Mouse (Mus musculus): ENCODE results near the gene Lurap1l. TPM values are rescaled to one million over a fixed set of nuclear protein-coding genes. Genes with fewer than 3 reads are reported as not detected.

Gene Lurap1l
- polyA plus RNA-seq (2014; fragmentation: Nextera tagmentation; extraction: Ambion mirVana) = 4.3 and 4.6 TPM in 2 replicates

- WGBS = 1% methylated on average over 10 of the region's 10 CpGs
- H3K4me3 ChIP-seq (ENCODE audit: low read depth, low read length) = peak within 1 kb of the TSS; percentile 57
- H3K4me1 ChIP-seq (ENCODE audit: control insufficient read depth, insufficient read depth, low read length) = no peaks in the 10 kb centered on the region; the same call in 1 of the 2 replicates
- no peaks in the 10 kb centered on the region for H3K36me3 ChIP-seq (ENCODE audit: control insufficient read depth, insufficient read depth, low read length)
- H3K9ac ChIP-seq (ENCODE audit: low read length) = peak within 1 kb of the TSS; percentile 76
- H3K4me2 ChIP-seq = peak within 1 kb of the TSS; percentile 49
- DNase-seq (ENCODE audit: low spot score, missing footprints) = peak; percentile 93
- H3K27ac ChIP-seq (ENCODE audit: low read depth, low read length) = peak within 1 kb of the TSS; percentile 55
- H3K27me3 ChIP-seq (ENCODE audit: control insufficient read depth, insufficient read depth, low read length) = no peaks in the 10 kb centered on the region
- H3K9me3 ChIP-seq (ENCODE audit: control insufficient read depth, low read length) = no peaks in the 10 kb centered on the region
- peak; percentile 20 for ATAC-seq (ENCODE audit: low FRiP score)
Measured at GRCm38 (mm10) chr4:80910481-80910870, at the start of gene Lurap1l. Gene Lurap1l, plus strand, starts transcription at chr4:80910646.

- Histone ChIP-seq H3K27me3 (ENCODE audit: control insufficient read depth, insufficient read depth, low read length) (no peaks in the 10 kb centered on the region), H3K27ac (ENCODE audit: low read depth, low read length) (no peak overlapping the region), H3K4me2 (no peak overlapping the region), H3K4me3 (ENCODE audit: low read depth, low read length) (no peak overlapping the region), H3K9ac (ENCODE audit: low read length) (no peak overlapping the region), H3K4me1 (ENCODE audit: control insufficient read depth, insufficient read depth, low read length) (peaks cover 2% of the 10 kb centered on the region; the same call in 1 of the 2 replicates), H3K9me3 (ENCODE audit: control insufficient read depth, low read length) (no peaks in the 10 kb centered on the region), H3K36me3 (ENCODE audit: control insufficient read depth, insufficient read depth, low read length) (no peaks in the 10 kb centered on the region)
- DNase-seq (ENCODE audit: low spot score, missing footprints) (no peak), ATAC-seq (ENCODE audit: low FRiP score) (no peak)
- 86% methylated on average over 9 of the region's 9 CpGs for WGBS
Measured at GRCm38 (mm10) chr4:80862962-80863361, 47.5 kb upstream of the Lurap1l start.

DNA sequence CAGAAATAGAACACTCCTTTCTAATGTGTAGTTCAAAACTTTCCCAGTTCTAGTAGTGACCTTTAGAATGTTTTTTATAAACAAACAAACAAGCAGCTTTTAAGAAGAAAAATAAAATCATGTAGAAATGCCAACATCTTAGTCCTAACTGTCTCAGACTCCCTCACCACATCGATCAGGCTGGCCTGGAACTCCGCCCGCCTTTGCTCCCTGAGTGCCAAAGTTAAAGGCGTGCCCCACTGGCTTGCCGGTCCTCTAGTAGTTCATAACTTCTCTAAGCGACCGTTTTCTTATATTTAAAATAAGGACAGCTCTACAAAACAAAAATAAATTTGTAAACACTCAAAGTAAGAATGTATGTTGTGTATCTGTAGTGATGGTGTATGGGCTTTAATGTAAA, 46.5 kb upstream of the Lurap1l start:
- H3K27me3 ChIP-seq (ENCODE audit: control insufficient read depth, insufficient read depth, low read length) = no peaks in the 10 kb centered on the region
- no peak overlapping the region for H3K27ac ChIP-seq (ENCODE audit: low read depth, low read length)
- H3K9ac ChIP-seq (ENCODE audit: low read length) = no peak overlapping the region
- H3K36me3 ChIP-seq (ENCODE audit: control insufficient read depth, insufficient read depth, low read length) = no peaks in the 10 kb centered on the region
- DNase-seq (ENCODE audit: low spot score, missing footprints) (no peak), ATAC-seq (ENCODE audit: low FRiP score) (no peak)
- 76% methylated on average over 7 of the region's 7 CpGs for WGBS
- H3K4me3 ChIP-seq (ENCODE audit: low read depth, low read length) = no peak overlapping the region
- H3K4me2 ChIP-seq = no peak overlapping the region
- H3K9me3 ChIP-seq (ENCODE audit: control insufficient read depth, low read length) = no peaks in the 10 kb centered on the region
- H3K4me1 ChIP-seq (ENCODE audit: control insufficient read depth, insufficient read depth, low read length) = peaks cover 2% of the 10 kb centered on the region; the same call in 1 of the 2 replicates

- under 1% methylated on average over 17 of the region's 17 CpGs for WGBS
- H3K9me3 ChIP-seq (ENCODE audit: control insufficient read depth, low read length) = no peaks in the 10 kb centered on the region
Measured at GRCm38 (mm10) chr4:80864511-80864922, 45.9 kb upstream of the Lurap1l start.

GRCm38 (mm10) chr4:80866065-80866464, 44.4 kb upstream of the Lurap1l start:
- no peak overlapping the region for H3K4me2 ChIP-seq
- H3K36me3 ChIP-seq (ENCODE audit: control insufficient read depth, insufficient read depth, low read length) = no peaks in the 10 kb centered on the region
- peak; percentile 80 for ATAC-seq (ENCODE audit: low FRiP score)
- no peak for DNase-seq (ENCODE audit: low spot score, missing footprints)
- H3K27ac ChIP-seq (ENCODE audit: low read depth, low read length) = no peak overlapping the region
- H3K27me3 ChIP-seq (ENCODE audit: control insufficient read depth, insufficient read depth, low read length) = no peaks in the 10 kb centered on the region
- no peak overlapping the region for H3K4me3 ChIP-seq (ENCODE audit: low read depth, low read length)
- H3K9ac ChIP-seq (ENCODE audit: low read length) = no peak overlapping the region
- no peaks in the 10 kb centered on the region for H3K9me3 ChIP-seq (ENCODE audit: control insufficient read depth, low read length)
- H3K4me1 ChIP-seq (ENCODE audit: control insufficient read depth, insufficient read depth, low read length) = peaks cover 2% of the 10 kb centered on the region; the same call in 1 of the 2 replicates
- WGBS = 33% methylated on average over 5 of the region's 5 CpGs

More at GRCm38 (mm10) chr4:80864511-80864922, 45.9 kb upstream of the Lurap1l start:
- peak overlapping the region; percentile 49 for H3K9ac ChIP-seq (ENCODE audit: low read length)
- H3K4me2 ChIP-seq = peak overlapping the region; percentile 66
- ATAC-seq (ENCODE audit: low FRiP score) (peak; percentile 85), DNase-seq (ENCODE audit: low spot score, missing footprints) (peak; percentile 92)
- H3K27me3 ChIP-seq (ENCODE audit: control insufficient read depth, insufficient read depth, low read length) = no peaks in the 10 kb centered on the region
- H3K4me3 ChIP-seq (ENCODE audit: low read depth, low read length) = peak overlapping the region; percentile 24
- H3K4me1 ChIP-seq (ENCODE audit: control insufficient read depth, insufficient read depth, low read length) = peaks cover 2% of the 10 kb centered on the region; the same call in 1 of the 2 replicates
- no peak overlapping the region for H3K27ac ChIP-seq (ENCODE audit: low read depth, low read length)
- H3K36me3 ChIP-seq (ENCODE audit: control insufficient read depth, insufficient read depth, low read length) = no peaks in the 10 kb centered on the region

- ATAC-seq (ENCODE audit: low FRiP score) (no peak), DNase-seq (ENCODE audit: low spot score, missing footprints) (no peak)
- Histone ChIP-seq H3K4me1 (ENCODE audit: control insufficient read depth, insufficient read depth, low read length) (peaks cover 2% of the 10 kb centered on the region; the same call in 1 of the 2 replicates), H3K9me3 (ENCODE audit: control insufficient read depth, low read length) (no peaks in the 10 kb centered on the region), H3K4me2 (no peak overlapping the region), H3K36me3 (ENCODE audit: control insufficient read depth, insufficient read depth, low read length) (no peaks in the 10 kb centered on the region), H3K27ac (ENCODE audit: low read depth, low read length) (no peak overlapping the region), H3K27me3 (ENCODE audit: control insufficient read depth, insufficient read depth, low read length) (no peaks in the 10 kb centered on the region), H3K9ac (ENCODE audit: low read length) (no peak overlapping the region), H3K4me3 (ENCODE audit: low read depth, low read length) (no peak overlapping the region)
- 57% methylated on average over 2 of the region's 2 CpGs for WGBS
Measured at GRCm38 (mm10) chr4:80869598-80869997, 40.8 kb upstream of the Lurap1l start.

- WGBS = 42% methylated on average over 6 of the region's 6 CpGs
- ATAC-seq (ENCODE audit: low FRiP score) = peak; percentile 58; the same call in 1 of the 2 replicates
- DNase-seq (ENCODE audit: low spot score, missing footprints) = peak; percentile 87
Measured at GRCm38 (mm10) chr4:80872847-80873644, 37.4 kb upstream of the Lurap1l start.

DNA sequence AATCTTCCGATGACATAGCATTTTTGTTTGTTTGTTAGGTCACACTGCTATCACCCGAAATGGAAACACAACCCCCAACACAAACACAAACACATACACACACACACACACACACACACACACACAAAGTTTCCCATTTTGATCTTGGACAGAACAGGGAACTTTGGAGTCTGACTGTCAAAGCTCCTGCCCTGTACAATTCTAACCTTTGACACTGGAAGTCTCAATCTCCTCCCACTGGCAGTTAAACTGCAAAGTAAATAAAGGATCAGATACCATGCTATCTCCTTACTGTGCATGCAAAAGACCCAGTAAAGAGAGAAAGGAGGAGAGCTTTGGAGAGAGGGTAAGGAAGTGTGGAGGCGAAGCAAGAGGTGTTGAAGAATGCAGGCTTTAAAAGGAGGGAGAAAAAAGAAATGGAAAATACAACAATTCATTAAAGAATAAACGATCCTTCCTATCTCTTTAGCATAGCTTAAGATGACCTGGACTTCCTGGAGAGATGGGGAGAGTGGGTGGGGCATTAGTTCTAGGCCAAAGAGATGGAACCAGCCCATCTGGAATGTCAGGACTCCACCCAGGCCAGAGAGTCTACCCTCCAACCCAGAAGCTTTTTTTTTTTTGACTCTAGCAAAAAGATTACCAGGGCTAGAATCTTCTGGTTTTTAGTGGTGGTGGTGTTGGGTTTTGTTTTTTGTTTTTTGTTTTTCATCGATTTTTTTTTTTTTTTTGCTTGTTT, 36.2 kb upstream of the Lurap1l start:
- 58% methylated on average over 5 of the region's 5 CpGs for WGBS
- no peaks in the 10 kb centered on the region for H3K27me3 ChIP-seq (ENCODE audit: control insufficient read depth, insufficient read depth, low read length)
- no peak for ATAC-seq (ENCODE audit: low FRiP score)
- H3K27ac ChIP-seq (ENCODE audit: low read depth, low read length) = no peak overlapping the region
- H3K9me3 ChIP-seq (ENCODE audit: control insufficient read depth, low read length) = no peaks in the 10 kb centered on the region
- DNase-seq (ENCODE audit: low spot score, missing footprints) = no peak
- no peaks in the 10 kb centered on the region for H3K36me3 ChIP-seq (ENCODE audit: control insufficient read depth, insufficient read depth, low read length)
- H3K9ac ChIP-seq (ENCODE audit: low read length) = no peak overlapping the region
- no peak overlapping the region for H3K4me3 ChIP-seq (ENCODE audit: low read depth, low read length)
- H3K4me2 ChIP-seq = no peak overlapping the region
- H3K4me1 ChIP-seq (ENCODE audit: control insufficient read depth, insufficient read depth, low read length) = no peaks in the 10 kb centered on the region

More at GRCm38 (mm10) chr4:80872847-80873644, 37.4 kb upstream of the Lurap1l start:
- H3K27ac ChIP-seq (ENCODE audit: low read depth, low read length) = no peak overlapping the region
- no peaks in the 10 kb centered on the region for H3K9me3 ChIP-seq (ENCODE audit: control insufficient read depth, low read length)
- no peaks in the 10 kb centered on the region for H3K27me3 ChIP-seq (ENCODE audit: control insufficient read depth, insufficient read depth, low read length)
- H3K4me2 ChIP-seq = no peak overlapping the region
- H3K4me1 ChIP-seq (ENCODE audit: control insufficient read depth, insufficient read depth, low read length) = no peaks in the 10 kb centered on the region
- no peak overlapping the region for H3K4me3 ChIP-seq (ENCODE audit: low read depth, low read length)
- H3K36me3 ChIP-seq (ENCODE audit: control insufficient read depth, insufficient read depth, low read length) = no peaks in the 10 kb centered on the region
- no peak overlapping the region for H3K9ac ChIP-seq (ENCODE audit: low read length)

- Histone ChIP-seq H3K9me3 (ENCODE audit: control insufficient read depth, low read length) (no peaks in the 10 kb centered on the region), H3K4me1 (ENCODE audit: control insufficient read depth, insufficient read depth, low read length) (no peaks in the 10 kb centered on the region), H3K36me3 (ENCODE audit: control insufficient read depth, insufficient read depth, low read length) (no peaks in the 10 kb centered on the region), H3K4me3 (ENCODE audit: low read depth, low read length) (no peak overlapping the region), H3K27me3 (ENCODE audit: control insufficient read depth, insufficient read depth, low read length) (no peaks in the 10 kb centered on the region), H3K4me2 (no peak overlapping the region), H3K27ac (ENCODE audit: low read depth, low read length) (no peak overlapping the region), H3K9ac (ENCODE audit: low read length) (no peak overlapping the region)
- DNase-seq (ENCODE audit: low spot score, missing footprints) (no peak), ATAC-seq (ENCODE audit: low FRiP score) (no peak)
- 68% methylated on average over 4 of the region's 4 CpGs for WGBS
Measured at GRCm38 (mm10) chr4:80875055-80875454, 35.4 kb upstream of the Lurap1l start.

Measured in midbrain, embryonic 11.5 days (tissue).